ENCODE assay signal across 12 mouse cellular contexts in genomic region chr11:30257812-30258211, GRCm38 (mm10). TPM values are rescaled to one million over a fixed set of nuclear protein-coding genes. Genes with fewer than 3 reads are reported as not detected.
DNase-seq lines count a peak whose midpoint lies in the region; ATAC-seq lines count a peak whose summit lies in the region.
"Had no signal": no experiment of that assay in that cellular context is flagged by ENCODE, and none has a peak within 500 bp of the region (broad histone marks: within the 10 kb centered on the region; RNA-seq: fewer than 3 reads in every experiment).

No protein-coding gene starts in this region.

- no peaks in the 10 kb centered on the region for H3K27me3 ChIP-seq in embryonic facial prominence, embryonic 14.5 days (replicated peaks; ENCODE audit: control insufficient read depth, insufficient read depth, low read length)
- H3K27me3 ChIP-seq in embryonic facial prominence, embryonic 10.5 days (replicated peaks; ENCODE audit: low read depth, poor library complexity, severe bottlenecking) = no peaks in the 10 kb centered on the region
- no peaks in the 10 kb centered on the region for H3K27me3 ChIP-seq in heart, embryonic 13.5 days (replicated peaks)
- H3K27me3 ChIP-seq: hindbrain, embryonic 12.5 days had no signal

- H3K4me3 ChIP-seq in embryonic facial prominence, embryonic 14.5 days (ENCODE audit: low read depth, low read length) = no peak overlapping the region
- no peak overlapping the region for H3K4me3 ChIP-seq in embryonic facial prominence, embryonic 10.5 days
- H3K4me3 ChIP-seq in heart, embryonic 13.5 days = no peak overlapping the region
- H3K4me3 ChIP-seq: hindbrain, embryonic 12.5 days had no signal

- ATAC-seq in embryonic facial prominence, embryonic 14.5 days (ENCODE audit: low read depth) = peak; percentile 44; the same call in 1 of the 2 replicates
- ATAC-seq in heart, embryonic 13.5 days (ENCODE audit: extremely low read depth, insufficient number of reproducible peaks, low FRiP score, low TSS enrichment) = peak; percentile 86
- ATAC-seq in megakaryocyte-erythroid progenitor cell, adult 5-6 weeks (replicated peaks; ENCODE audit: low FRiP score, low TSS enrichment, poor library complexity, severe bottlenecking) = no peak

- 48% methylated on average over 1 of the region's 1 CpGs for WGBS in embryonic facial prominence, embryonic 14.5 days
- 75% methylated on average over 1 of the region's 1 CpGs for WGBS in embryonic facial prominence, embryonic 10.5 days
- WGBS in heart, embryonic 13.5 days = 18% methylated on average over 1 of the region's 1 CpGs

- peaks cover 19% of the 10 kb centered on the region for H3K4me1 ChIP-seq in embryonic facial prominence, embryonic 14.5 days (ENCODE audit: control insufficient read depth, insufficient read depth, low read length)
- no peaks in the 10 kb centered on the region for H3K4me1 ChIP-seq in embryonic facial prominence, embryonic 10.5 days
- peaks cover 62% of the 10 kb centered on the region for H3K4me1 ChIP-seq in heart, embryonic 13.5 days

- H3K9ac ChIP-seq in embryonic facial prominence, embryonic 14.5 days (ENCODE audit: low read depth, low read length) = no peak overlapping the region
- H3K9ac ChIP-seq in heart, embryonic 13.5 days = no peak overlapping the region
- H3K9ac ChIP-seq: hindbrain, embryonic 12.5 days; liver, embryonic 14.5 days had no signal

- H3K36me3 ChIP-seq in embryonic facial prominence, embryonic 14.5 days (ENCODE audit: control insufficient read depth, insufficient read depth, low read length) = no peaks in the 10 kb centered on the region
- no peaks in the 10 kb centered on the region for H3K36me3 ChIP-seq in embryonic facial prominence, embryonic 10.5 days (replicated peaks)
- peaks cover 28% of the 10 kb centered on the region for H3K36me3 ChIP-seq in heart, embryonic 13.5 days
- H3K36me3 ChIP-seq: hindbrain, embryonic 12.5 days had no signal

- no peak overlapping the region for H3K4me2 ChIP-seq in embryonic facial prominence, embryonic 14.5 days (ENCODE audit: low read depth, low read length)
- H3K4me2 ChIP-seq in heart, embryonic 13.5 days = peak overlapping the region; percentile 58
- H3K4me2 ChIP-seq: hindbrain, embryonic 12.5 days had no signal

- H3K9me3 ChIP-seq in embryonic facial prominence, embryonic 14.5 days (ENCODE audit: control insufficient read depth, low read length) = no peaks in the 10 kb centered on the region
- H3K9me3 ChIP-seq in embryonic facial prominence, embryonic 10.5 days = no peaks in the 10 kb centered on the region
- H3K9me3 ChIP-seq in heart, embryonic 13.5 days = peaks cover 4% of the 10 kb centered on the region; the same call in 1 of the 2 replicates
- H3K9me3 ChIP-seq: hindbrain, embryonic 12.5 days had no signal

- no peak overlapping the region for H3K27ac ChIP-seq in embryonic facial prominence, embryonic 14.5 days (replicated peaks; ENCODE audit: low read depth, low read length)
- no peak overlapping the region for H3K27ac ChIP-seq in embryonic facial prominence, embryonic 10.5 days (replicated peaks)
- H3K27ac ChIP-seq in heart, embryonic 13.5 days (replicated peaks) = peak overlapping the region; percentile 95
- H3K27ac ChIP-seq: hindbrain, embryonic 12.5 days; liver, embryonic 14.5 days had no signal

- peak; percentile 30 for DNase-seq in embryonic facial prominence, embryonic 14.5 days (ENCODE audit: low spot score)
- DNase-seq in embryonic facial prominence, embryonic 10.5 days (ENCODE audit: low spot score) = no peak
- peak; percentile 25 for DNase-seq in urinary bladder, adult 2 months (ENCODE audit: low spot score)
- DNase-seq in urinary bladder, postnatal 14 days (ENCODE audit: low spot score) = no peak
- no peak for DNase-seq in layer of hippocampus, postnatal 10 days (ENCODE audit: low spot score in 2 of 2)
- no peak for DNase-seq in right cerebral cortex, adult 2 months (ENCODE audit: low spot score in 2 of 2)
- DNase-seq: layer of hippocampus, postnatal 36 days; right cerebral cortex, adult 18-20 months had no signal

RNA-seq across cellular contexts. Expression of gene Sptbn1, which starts 10.2 kb away (rescaled TPM):
- 136 and 139 TPM in 2 replicates for polyA plus RNA-seq in embryonic facial prominence, embryonic 14.5 days (2014; fragmentation: Nextera tagmentation; extraction: Ambion mirVana)
- polyA plus RNA-seq in embryonic facial prominence, embryonic 10.5 days (2016; fragmentation: Nextera tagmentation; extraction: Ambion mirVana) = 64.7 and 66.6 TPM in 2 replicates
- 174 and 223 TPM in 2 replicates for polyA plus RNA-seq in urinary bladder, adult 2 months (2012; rRNA removed)
- 145 and 155 TPM in 2 replicates for polyA plus RNA-seq in heart, embryonic 13.5 days (2015; fragmentation: Nextera tagmentation; extraction: Ambion mirVana)
- total RNA-seq in megakaryocyte-erythroid progenitor cell, adult 5-6 weeks (2014; fragmentation: Nextera tagmentation) = 12.0 and 12.6 TPM in 2 replicates
- total RNA-seq in megakaryocyte-erythroid progenitor cell, adult 5-6 weeks (2017) = 12.8 and 23.8 TPM in 2 replicates
- total RNA-seq in layer of hippocampus, postnatal 10 days (2021) = 100 to 1,000 TPM; 682 to 697 TPM

Comparison
In these comparisons a context has a peak if more than half of its experiments do, and no peak if none do; other contexts are left out.
1. DNase-seq: peak in embryonic facial prominence, embryonic 14.5 days (single experiment) and urinary bladder, adult 2 months (single experiment); none in embryonic facial prominence, embryonic 10.5 days (single experiment), urinary bladder, postnatal 14 days (single experiment), layer of hippocampus, postnatal 10 days (0 of 2) and right cerebral cortex, adult 2 months (0 of 2).